Mouse (Mus musculus): ENCODE results near the gene Ispd. TPM values are rescaled to one million over a fixed set of nuclear protein-coding genes. Genes with fewer than 3 reads are reported as not detected.
A peak's percentile ranks its signal among the peaks of the same experiment; 100 is the strongest.

Ispd gene
- polyA plus RNA-seq, 1 experiment from 2014 or later, result 16.4 TPM

DNA sequence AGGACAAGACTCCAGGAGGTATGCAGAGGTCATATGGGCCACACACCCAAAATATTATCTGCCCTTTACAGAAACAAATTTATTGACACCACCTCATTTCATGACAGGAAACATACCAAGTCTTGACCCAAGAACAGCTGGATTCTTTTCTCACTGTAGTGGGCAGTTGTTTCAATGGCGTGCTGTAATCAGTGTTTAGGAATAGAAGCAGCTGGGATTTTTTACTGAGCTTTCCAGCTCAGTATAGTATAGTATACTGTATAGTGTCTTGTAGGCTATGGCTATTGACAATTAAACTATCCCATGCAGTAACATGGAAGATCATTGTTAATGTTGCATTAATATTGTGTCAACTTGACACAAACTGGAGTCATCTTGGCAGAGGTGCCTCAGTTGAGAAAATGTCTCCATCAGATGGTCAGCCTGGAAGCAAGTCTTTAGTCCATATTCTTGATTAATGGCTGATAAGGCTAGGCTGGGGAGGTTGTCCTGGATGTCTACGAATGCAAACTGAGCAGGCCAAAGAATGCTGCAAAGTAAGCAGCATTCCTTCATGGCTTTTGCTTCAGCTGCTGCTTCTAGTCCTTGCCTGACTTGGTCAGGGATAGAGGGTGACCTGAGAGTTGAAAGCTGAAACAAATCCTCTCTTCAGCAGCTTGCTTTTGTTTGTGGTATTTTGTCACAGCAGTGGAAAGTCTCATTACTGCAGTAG is 216.4 kb downstream of the Ispd start:
- no peaks in the 10 kb centered on the region for H3K4me1 ChIP-seq
- no peaks in the 10 kb centered on the region for H3K9me3 ChIP-seq
- WGBS, result 27% methylated on average over 2 of the region's 2 CpGs
- no peak overlapping the region for H3K4me2 ChIP-seq
- H3K4me3 ChIP-seq, result no peak overlapping the region
- H3K27me3 ChIP-seq, result no peaks in the 10 kb centered on the region
- no peaks in the 10 kb centered on the region for H3K36me3 ChIP-seq
- H3K27ac ChIP-seq, result peak overlapping the region; percentile 31
- ATAC-seq (ENCODE audit: borderline replicate concordance, extremely low read depth, low FRiP score, low TSS enrichment), result peak; percentile 96
- H3K9ac ChIP-seq, result no peak overlapping the region

DNA sequence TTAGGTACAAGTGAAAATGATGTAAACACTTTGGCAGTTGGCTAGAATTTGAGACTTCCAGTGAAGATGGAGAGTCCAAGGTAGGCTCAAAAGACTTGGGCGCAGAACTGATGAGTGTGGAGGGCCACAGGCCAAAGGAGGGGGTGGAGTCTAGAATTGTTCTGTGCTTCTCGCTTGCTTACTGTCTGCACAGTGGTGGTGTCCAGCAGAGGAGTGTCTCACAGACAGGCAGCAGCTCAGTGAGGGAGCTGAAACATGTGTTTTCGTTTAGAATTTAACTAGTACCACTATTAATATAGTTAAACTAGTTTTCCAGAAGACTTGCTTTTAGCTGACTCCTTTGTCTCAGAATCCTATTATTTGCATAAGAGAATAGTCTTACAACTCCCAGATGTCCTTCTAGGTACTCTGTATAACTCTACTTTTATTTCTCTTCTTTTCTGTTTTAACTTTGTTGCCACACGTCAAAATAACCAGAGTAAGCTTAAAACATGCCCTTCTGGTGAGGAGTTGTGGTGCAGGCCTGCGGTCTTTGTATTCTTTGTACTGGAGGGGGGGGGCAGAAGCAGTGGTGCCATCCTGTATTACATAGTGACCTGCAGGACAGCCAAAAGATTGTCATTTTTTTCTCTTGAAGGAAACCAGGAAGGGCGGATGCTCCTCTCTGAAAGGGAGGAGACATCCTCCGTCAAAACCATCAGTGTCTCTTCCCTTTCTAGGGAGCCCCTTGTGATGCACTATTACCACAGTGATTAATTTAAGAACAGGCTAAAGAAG is 240.9 kb downstream of the Ispd start:
- H3K4me2 ChIP-seq, result no peak overlapping the region
- WGBS, result 67% methylated on average over 7 of the region's 7 CpGs
- no peaks in the 10 kb centered on the region for H3K27me3 ChIP-seq
- no peak overlapping the region for H3K4me3 ChIP-seq
- H3K4me1 ChIP-seq, result no peaks in the 10 kb centered on the region
- H3K9me3 ChIP-seq, result no peaks in the 10 kb centered on the region
- no peak overlapping the region for H3K27ac ChIP-seq
- no peak overlapping the region for H3K9ac ChIP-seq
- no peaks in the 10 kb centered on the region for H3K36me3 ChIP-seq
- no peak for ATAC-seq (ENCODE audit: borderline replicate concordance, extremely low read depth, low FRiP score, low TSS enrichment)

DNA sequence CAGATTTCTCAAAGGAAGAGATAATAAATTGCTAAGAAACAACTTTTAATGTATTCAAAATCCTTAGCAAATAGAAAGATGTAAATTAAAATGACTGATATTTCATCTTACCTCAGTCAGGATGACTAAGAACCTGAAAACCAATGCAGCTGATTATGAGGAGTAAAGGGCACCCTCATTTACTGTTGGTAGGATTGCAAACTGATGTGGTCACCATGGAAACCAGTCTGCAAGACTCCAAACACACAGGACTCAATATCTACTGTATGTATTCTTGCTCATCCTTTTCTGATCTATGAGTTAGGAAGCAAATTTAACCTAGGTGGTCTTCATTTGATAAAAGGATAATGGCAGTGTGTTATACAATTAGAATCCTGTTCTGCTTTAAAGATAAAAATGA is 246.0 kb downstream of the Ispd start:
- no peak for ATAC-seq (ENCODE audit: borderline replicate concordance, extremely low read depth, low FRiP score, low TSS enrichment)
- Histone ChIP-seq H3K9ac (no peak overlapping the region), H3K4me2 (no peak overlapping the region), H3K9me3 (no peaks in the 10 kb centered on the region), H3K4me3 (no peak overlapping the region), H3K36me3 (no peaks in the 10 kb centered on the region), H3K4me1 (no peaks in the 10 kb centered on the region), H3K27ac (no peak overlapping the region), H3K27me3 (no peaks in the 10 kb centered on the region)

DNA sequence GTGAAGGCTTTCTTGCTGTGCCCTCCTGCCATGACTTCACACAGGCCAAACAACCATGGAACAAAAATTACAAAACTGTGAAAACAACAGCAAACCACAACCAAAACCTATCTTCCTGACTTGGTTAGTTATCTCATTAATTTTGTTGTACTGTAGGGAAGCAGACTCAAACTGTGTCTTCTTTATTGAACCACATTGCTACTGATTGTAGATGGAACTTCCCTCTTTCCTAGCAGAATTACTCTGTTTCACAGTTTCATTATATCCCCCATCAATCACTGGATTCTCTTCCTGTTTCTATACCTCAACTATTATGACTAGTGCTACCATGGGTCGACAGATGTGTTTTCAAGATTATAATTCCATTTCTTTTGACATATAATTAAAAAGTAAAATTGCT is 251.2 kb downstream of the Ispd start:
- no peak overlapping the region for H3K9ac ChIP-seq
- H3K4me3 ChIP-seq, result no peak overlapping the region
- H3K4me2 ChIP-seq, result no peak overlapping the region
- no peak overlapping the region for H3K27ac ChIP-seq
- no peaks in the 10 kb centered on the region for H3K9me3 ChIP-seq
- WGBS, result 74% methylated on average over 1 of the region's 1 CpGs
- H3K4me1 ChIP-seq, result no peaks in the 10 kb centered on the region
- ATAC-seq (ENCODE audit: borderline replicate concordance, extremely low read depth, low FRiP score, low TSS enrichment), result no peak
- H3K36me3 ChIP-seq, result no peaks in the 10 kb centered on the region
- H3K27me3 ChIP-seq, result no peaks in the 10 kb centered on the region

DNA sequence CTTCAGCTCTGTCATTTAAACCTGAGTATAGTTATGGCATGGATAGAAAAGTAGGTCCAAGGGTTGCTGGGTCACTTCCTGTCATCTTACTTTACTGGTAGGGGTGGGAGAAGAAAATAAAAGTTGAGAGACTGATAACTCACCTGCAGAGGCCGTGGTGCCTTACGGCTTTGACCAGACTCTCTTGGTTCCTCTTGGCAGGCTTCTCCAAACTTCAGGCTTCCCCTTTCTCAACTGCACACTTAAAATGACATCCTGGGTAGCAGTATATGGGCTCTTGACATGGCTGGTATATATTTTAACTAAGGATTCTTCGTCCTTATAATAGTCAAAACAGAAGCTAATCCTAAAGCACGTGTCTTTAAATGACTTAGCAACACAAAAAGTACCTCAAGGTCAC is 266.3 kb downstream of the Ispd start:
- Histone ChIP-seq H3K27ac (no peak overlapping the region), H3K4me1 (no peaks in the 10 kb centered on the region), H3K36me3 (no peaks in the 10 kb centered on the region), H3K9ac (no peak overlapping the region), H3K4me2 (no peak overlapping the region), H3K9me3 (no peaks in the 10 kb centered on the region), H3K4me3 (no peak overlapping the region), H3K27me3 (no peaks in the 10 kb centered on the region)
- WGBS, result 81% methylated on average over 4 of the region's 4 CpGs
- ATAC-seq (ENCODE audit: borderline replicate concordance, extremely low read depth, low FRiP score, low TSS enrichment), result no peak

DNA sequence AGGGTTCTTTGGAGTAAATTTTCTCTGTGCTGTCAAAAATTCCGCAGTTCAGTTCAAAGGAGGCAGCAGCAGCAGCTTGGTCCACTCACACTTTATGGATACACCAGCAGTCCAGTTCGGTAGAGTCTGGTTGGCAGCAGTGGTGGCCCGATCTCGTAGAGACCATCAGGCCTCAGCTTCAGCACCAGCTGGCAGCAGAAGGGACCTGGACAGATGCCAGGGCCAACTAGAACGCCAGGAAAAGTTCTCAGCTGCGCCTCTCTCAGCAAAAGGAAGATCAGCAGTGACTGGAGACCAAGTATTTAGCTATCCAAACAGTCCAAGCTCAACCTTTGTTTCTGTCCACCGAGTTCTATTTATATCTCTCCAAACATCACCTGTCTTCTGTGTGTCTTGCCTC is 281.2 kb downstream of the Ispd start:
- no peak for ATAC-seq (ENCODE audit: borderline replicate concordance, extremely low read depth, low FRiP score, low TSS enrichment)
- 48% methylated on average over 7 of the region's 7 CpGs for WGBS
- H3K27me3 ChIP-seq, result no peaks in the 10 kb centered on the region

DNA sequence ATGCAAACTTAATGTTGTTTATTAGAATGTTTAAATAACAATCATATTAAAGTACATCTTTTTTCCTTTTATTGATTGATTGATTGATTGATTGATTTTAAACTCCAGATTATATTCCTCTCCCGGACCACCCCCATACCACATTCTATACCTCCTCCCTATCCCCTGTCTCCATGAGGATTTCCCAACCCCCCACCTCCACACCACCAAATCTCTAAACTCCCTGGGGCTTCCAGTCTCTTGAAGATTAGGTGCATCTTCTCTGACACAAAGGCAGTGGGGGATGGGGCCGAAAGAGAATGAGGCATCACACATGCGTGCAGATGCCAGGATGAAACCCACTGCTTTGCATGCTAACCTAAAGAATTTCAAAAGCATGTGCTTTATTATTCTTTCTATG is 283.5 kb downstream of the Ispd start:
- no peak overlapping the region for H3K4me2 ChIP-seq
- H3K4me3 ChIP-seq, result no peak overlapping the region
- no peak overlapping the region for H3K27ac ChIP-seq
- H3K36me3 ChIP-seq, result no peaks in the 10 kb centered on the region
- ATAC-seq (ENCODE audit: borderline replicate concordance, extremely low read depth, low FRiP score, low TSS enrichment), result no peak
- no peaks in the 10 kb centered on the region for H3K27me3 ChIP-seq
- no peaks in the 10 kb centered on the region for H3K9me3 ChIP-seq
- no peak overlapping the region for H3K9ac ChIP-seq
- H3K4me1 ChIP-seq, result peaks cover 5% of the 10 kb centered on the region; the same call in 1 of the 2 replicates
- 73% methylated on average over 3 of the region's 3 CpGs for WGBS

More for the DNA sequence above, 281.2 kb downstream of the Ispd start:
- no peaks in the 10 kb centered on the region for H3K36me3 ChIP-seq
- H3K4me2 ChIP-seq, result no peak overlapping the region
- H3K4me1 ChIP-seq, result peaks cover 5% of the 10 kb centered on the region; the same call in 1 of the 2 replicates
- no peak overlapping the region for H3K9ac ChIP-seq
- no peak overlapping the region for H3K4me3 ChIP-seq
- H3K27ac ChIP-seq, result no peak overlapping the region
- H3K9me3 ChIP-seq, result no peaks in the 10 kb centered on the region

DNA sequence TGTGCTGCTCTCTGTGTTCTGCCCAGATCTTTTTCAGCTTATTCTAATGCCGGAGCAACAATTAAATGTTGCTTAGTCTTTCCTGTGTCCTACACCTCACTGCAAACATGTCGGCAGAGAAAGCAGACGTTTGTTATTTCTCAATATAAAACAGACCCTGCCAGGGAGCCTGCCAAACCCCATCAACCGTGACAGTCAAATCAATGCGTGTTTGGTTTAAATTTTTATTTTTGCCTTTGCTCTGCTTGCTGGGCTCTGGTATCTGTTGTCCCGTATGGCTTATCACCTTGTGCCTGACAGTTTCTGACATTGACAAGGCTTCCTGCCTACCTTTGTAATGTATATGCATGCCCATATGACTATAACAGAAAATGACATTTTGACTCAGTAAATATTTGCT is 285.5 kb downstream of the Ispd start:
- Histone ChIP-seq H3K4me3 (no peak overlapping the region), H3K9me3 (no peaks in the 10 kb centered on the region), H3K4me2 (no peak overlapping the region), H3K27ac (no peak overlapping the region), H3K36me3 (no peaks in the 10 kb centered on the region), H3K4me1 (peaks cover 5% of the 10 kb centered on the region), H3K27me3 (no peaks in the 10 kb centered on the region), H3K9ac (no peak overlapping the region)
- no peak for ATAC-seq (ENCODE audit: borderline replicate concordance, extremely low read depth, low FRiP score, low TSS enrichment)
- WGBS, result 50% methylated on average over 6 of the region's 6 CpGs

DNA sequence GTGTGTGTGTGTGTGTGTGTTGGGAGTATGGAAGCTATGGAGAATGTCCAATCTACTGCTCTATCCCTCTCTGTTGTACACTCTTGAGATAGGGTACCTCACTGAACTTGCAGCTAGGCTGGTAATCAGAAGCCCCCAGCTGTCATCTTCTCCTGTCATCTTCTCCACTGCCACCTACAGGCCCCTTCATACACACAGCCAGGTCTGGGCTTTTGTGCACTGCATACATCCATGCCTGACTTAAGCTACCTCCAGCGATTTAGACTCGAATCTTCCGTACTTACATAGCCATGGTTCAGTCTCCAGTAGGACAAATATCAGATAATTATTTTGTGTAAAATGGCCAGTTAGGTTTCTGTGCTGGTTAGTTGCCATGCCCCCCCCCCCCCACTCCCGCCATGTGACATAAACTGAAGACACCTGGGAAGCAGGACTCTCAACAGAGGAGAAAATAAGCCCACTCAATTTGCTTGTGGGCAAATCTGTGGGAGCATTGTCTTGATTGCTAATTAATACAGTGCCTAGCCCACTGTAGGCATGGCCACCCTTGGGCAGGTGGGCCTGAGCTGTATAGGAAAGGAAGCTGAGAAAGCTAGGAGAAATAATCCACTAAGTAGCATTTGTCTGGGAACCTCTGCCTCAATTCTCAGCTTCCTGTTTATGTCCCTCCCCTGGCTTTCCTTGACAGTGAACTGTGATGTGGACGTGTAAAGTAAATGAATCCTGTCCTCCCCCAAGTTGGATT is 289.1 kb downstream of the Ispd start:
- H3K9me3 ChIP-seq, result no peaks in the 10 kb centered on the region
- no peak; the same call in 1 of the 2 replicates for ATAC-seq (ENCODE audit: borderline replicate concordance, extremely low read depth, low FRiP score, low TSS enrichment)
- H3K9ac ChIP-seq, result no peak overlapping the region
- no peak overlapping the region for H3K27ac ChIP-seq
- no peaks in the 10 kb centered on the region for H3K27me3 ChIP-seq
- H3K4me1 ChIP-seq, result no peaks in the 10 kb centered on the region; the same call in none of the 2 replicates
- H3K4me3 ChIP-seq, result no peak overlapping the region
- 69% methylated on average over 5 of the region's 5 CpGs for WGBS
- no peak overlapping the region for H3K4me2 ChIP-seq
- no peaks in the 10 kb centered on the region for H3K36me3 ChIP-seq

DNA sequence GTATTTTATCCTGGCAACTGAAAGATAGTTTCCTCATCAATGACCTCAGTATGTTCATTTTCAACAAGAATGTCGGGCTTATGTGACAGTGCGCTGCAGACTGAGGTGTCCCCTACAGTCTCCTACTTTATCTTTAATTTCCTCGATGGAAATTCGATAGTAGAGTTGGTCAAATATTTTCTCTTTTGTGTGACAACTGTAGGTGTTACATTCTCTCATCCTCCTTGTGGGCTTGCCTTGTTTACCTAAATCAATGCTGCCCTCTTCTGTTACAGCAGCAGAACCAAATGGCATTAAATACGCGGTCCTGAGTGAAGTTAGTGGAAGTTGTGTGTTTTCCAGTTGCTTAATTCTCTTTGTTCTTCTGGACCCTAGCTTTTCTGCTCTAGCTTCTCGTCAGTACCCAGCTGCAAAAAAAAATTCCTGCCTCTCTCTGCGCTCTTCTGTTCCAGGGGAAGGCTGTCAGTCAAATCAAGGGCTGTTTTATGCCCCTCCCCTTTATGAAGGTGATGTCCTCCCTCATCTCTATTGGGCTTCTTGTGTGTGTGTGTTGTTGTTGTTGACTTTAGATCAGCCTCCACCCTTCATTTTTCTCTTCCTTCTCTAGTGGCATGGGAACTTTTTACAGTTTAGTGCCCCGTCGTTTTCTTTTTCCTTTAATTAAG is 289.8 kb downstream of the Ispd start:
- H3K4me2 ChIP-seq, result no peak overlapping the region
- ATAC-seq (ENCODE audit: borderline replicate concordance, extremely low read depth, low FRiP score, low TSS enrichment), result peak; percentile 62; the same call in 1 of the 2 replicates
- H3K36me3 ChIP-seq, result no peaks in the 10 kb centered on the region
- 22% methylated on average over 10 of the region's 10 CpGs for WGBS
- H3K9ac ChIP-seq, result no peak overlapping the region
- no peaks in the 10 kb centered on the region for H3K27me3 ChIP-seq
- H3K27ac ChIP-seq, result no peak overlapping the region
- no peaks in the 10 kb centered on the region; the same call in none of the 2 replicates for H3K4me1 ChIP-seq
- no peaks in the 10 kb centered on the region for H3K9me3 ChIP-seq
- no peak overlapping the region for H3K4me3 ChIP-seq

DNA sequence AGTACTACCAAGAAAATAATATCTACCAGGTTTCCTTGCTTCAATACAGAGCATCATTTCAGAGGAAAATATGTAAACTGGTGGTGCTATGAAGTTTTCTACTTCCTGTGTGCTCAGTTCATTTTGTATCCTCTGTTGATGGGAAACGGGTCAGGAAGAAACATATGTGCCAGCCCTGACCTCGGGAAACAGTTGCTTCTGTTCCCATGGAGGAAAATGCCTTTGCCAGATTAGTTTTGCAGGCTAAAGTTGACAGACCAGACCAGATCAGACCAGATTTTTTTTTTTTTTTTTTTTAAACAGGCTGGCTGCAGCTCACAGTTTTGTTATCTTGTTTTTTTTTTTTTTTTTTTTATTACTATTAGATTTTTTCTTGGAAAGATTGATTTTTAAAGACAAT is 293.2 kb downstream of the Ispd start:
- no peaks in the 10 kb centered on the region for H3K9me3 ChIP-seq

More for the DNA sequence above, 293.2 kb downstream of the Ispd start:
- H3K9ac ChIP-seq, result no peak overlapping the region
- no peaks in the 10 kb centered on the region for H3K27me3 ChIP-seq
- H3K4me3 ChIP-seq, result no peak overlapping the region
- no peaks in the 10 kb centered on the region; the same call in none of the 2 replicates for H3K4me1 ChIP-seq
- no peak for ATAC-seq (ENCODE audit: borderline replicate concordance, extremely low read depth, low FRiP score, low TSS enrichment)
- WGBS, result 25% methylated on average over 2 of the region's 2 CpGs
- H3K4me2 ChIP-seq, result no peak overlapping the region
- no peak overlapping the region for H3K27ac ChIP-seq
- H3K36me3 ChIP-seq, result no peaks in the 10 kb centered on the region
